Mouse (Mus musculus) small intestine, adult 2 months (tissue): Measurements from ENCODE around the gene Flot1. TPM values are rescaled to one million over a fixed set of nuclear protein-coding genes. Genes with fewer than 3 reads are reported as not detected.

Experiments
- H3K27ac ChIP-seq: fragments of 200-500 bp; 2 replicates; pipeline ENCODE4 v1.5.1; 2012; ENCODE audit warnings: low read depth, low read length, control low read depth, inconsistent platforms; ENCODE audit not compliant: insufficient read depth
- H3K27me3 ChIP-seq: fragments of 200-500 bp; 2 replicates; pipeline ENCODE4 v1.6.1; 2012; ENCODE audit warnings: mild to moderate bottlenecking, moderate library complexity, low read length, inconsistent platforms; ENCODE audit not compliant: control insufficient read depth, insufficient read depth
- H3K36me3 ChIP-seq: fragments of 200-500 bp; 2 replicates; pipeline ENCODE4 v1.6.1; 2012; ENCODE audit warnings: mild to moderate bottlenecking, low read length, control low read depth, inconsistent platforms; ENCODE audit not compliant: control insufficient read depth, insufficient read depth
- H3K4me1 ChIP-seq: fragments of 200-500 bp; 2 replicates; pipeline ENCODE4 v1.6.1; 2012; ENCODE audit warnings: low read length, inconsistent platforms, mixed read lengths; ENCODE audit not compliant: control insufficient read depth, insufficient read depth, insufficient read length
- H3K4me3 ChIP-seq: fragments of 200-500 bp; 2 replicates; pipeline ENCODE4 v1.5.1; 2012; ENCODE audit warnings: low read depth, mild to moderate bottlenecking, control low read depth, inconsistent platforms, low read length, moderate library complexity
- CTCF ChIP-seq: fragments of 200-500 bp; IDR thresholded peaks from 2 replicates; pipeline ENCODE4 v1.5.1; 2012; ENCODE audit warnings: low read depth, mild to moderate bottlenecking, control low read depth, inconsistent platforms, low read length, moderate library complexity, mixed read lengths; ENCODE audit not compliant: insufficient replicate concordance, insufficient read length; ENCODE audit errors: extremely low read depth
- POLR2A ChIP-seq: fragments of 200-500 bp; IDR thresholded peaks from 2 replicates; pipeline ENCODE4 v1.6.1; 2012; ENCODE audit warnings: low read depth, mild to moderate bottlenecking, control low read depth, inconsistent platforms, low read length, moderate library complexity
- WGBS: fragments of 180-500 bp; shearing (Covaris S2); methylation state at CpG from one replicate; pipeline ENCODE4 v1.1.7; 2018; 5-methylcytosine and 5-hydroxymethylcytosine counted together
- polyA plus RNA-seq: library from polyadenylated mRNA; depleted of rRNA; stranded (reverse); fragments of >200 nt; gene quantifications from 2 replicates; pipeline ENCODE4 v1.2.3, GENCODE M21; 2012; rRNA removed

The Flot1 gene
- polyA plus RNA-seq, 1 experiment, result 53.2 TPM

- H3K36me3 ChIP-seq, result no peaks in the 10 kb centered on the region
- H3K4me3 ChIP-seq, result no peak overlapping the region
- H3K27me3 ChIP-seq, result no peaks in the 10 kb centered on the region
- TF ChIP-seq CTCF, result no peak
- TF ChIP-seq POLR2A, result no peak
- no peak overlapping the region for H3K27ac ChIP-seq
- 83% methylated on average over 6 of the region's 6 CpGs for WGBS
- H3K4me1 ChIP-seq, result peaks cover 3% of the 10 kb centered on the region; the same call in 1 of the 2 replicates
Observed at GRCm38 (mm10) chr17:35874721-35875120, 51.7 kb downstream of the Flot1 start.

GRCm38 (mm10) chr17:35879245-35880057 lies 56.4 kb downstream of the Flot1 start, which contains the start of gene Dhx16:
Gene Dhx16 (plus strand): TSS chr17:35879819.
- 5% methylated on average over 66 of the region's 66 CpGs for WGBS
- Histone ChIP-seq H3K27ac (peak within 1 kb of the TSS; percentile 32), H3K4me1 (peaks cover 2% of the 10 kb centered on the region), H3K4me3 (peak within 1 kb of the TSS; percentile 81), H3K27me3 (no peaks in the 10 kb centered on the region), H3K36me3 (peaks cover 27% of the 10 kb centered on the region)
- TF ChIP-seq CTCF (peak; percentile 85), POLR2A (peak; percentile 55)

Other genes with a start within 250 kb of the Flot1 start
- not detected in 2 replicates for gene Sfta2, start 221.7 kb upstream of the Flot1 start, polyA plus RNA-seq
- gene Gm9573, start 196.6 kb upstream of the Flot1 start, polyA plus RNA-seq, result not detected in 2 replicates
- gene Mucl3, start 179.5 kb upstream of the Flot1 start, polyA plus RNA-seq, result 0.23 and 85.7 TPM in 2 replicates
- gene Vars2, start 155.6 kb upstream of the Flot1 start, polyA plus RNA-seq, result 18.2 and 26.5 TPM in 2 replicates
- gene Gtf2h4, start 149.5 kb upstream of the Flot1 start, polyA plus RNA-seq, result 11.0 and 17.2 TPM in 2 replicates
- gene Ddr1, start 118.6 kb upstream of the Flot1 start, polyA plus RNA-seq, result 51.9 and 76.9 TPM in 2 replicates
- 6.1 and 8.6 TPM in 2 replicates for gene Ier3, start 1.5 kb upstream of the Flot1 start, polyA plus RNA-seq
- gene Tubb5, start 15.1 kb downstream of the Flot1 start, polyA plus RNA-seq, result 82.8 and 157 TPM in 2 replicates
- gene Mdc1, start 18.3 kb downstream of the Flot1 start, polyA plus RNA-seq, result 1.7 and 3.2 TPM in 2 replicates
- 9.3 and 15.9 TPM in 2 replicates for gene Nrm, start 38.1 kb downstream of the Flot1 start, polyA plus RNA-seq
- gene Ppp1r18, start 42.4 kb downstream of the Flot1 start, polyA plus RNA-seq, result 16.5 and 22.0 TPM in 2 replicates
- 47.0 and 64.3 TPM in 2 replicates for gene Dhx16, start 56.6 kb downstream of the Flot1 start, polyA plus RNA-seq
- gene 2310061I04Rik, start 74.2 kb downstream of the Flot1 start, polyA plus RNA-seq, result 82.8 and 142 TPM in 2 replicates
- 24.7 and 56.1 TPM in 2 replicates for gene Atat1, start 86.8 kb downstream of the Flot1 start, polyA plus RNA-seq
- 49.0 and 63.4 TPM in 2 replicates for gene Mrps18b, start 93.2 kb downstream of the Flot1 start, polyA plus RNA-seq
- 15.1 and 33.3 TPM in 2 replicates for gene Ppp1r10, start 93.2 kb downstream of the Flot1 start, polyA plus RNA-seq
- 52.7 and 84.9 TPM in 2 replicates for gene Abcf1, start 146.5 kb downstream of the Flot1 start, polyA plus RNA-seq
- gene Gnl1, start 156.6 kb downstream of the Flot1 start, polyA plus RNA-seq, result 13.1 and 24.7 TPM in 2 replicates
- 5.5 and 7.8 TPM in 2 replicates for gene Prr3, start 157.0 kb downstream of the Flot1 start, polyA plus RNA-seq
- gene H2-T24, start 197.3 kb downstream of the Flot1 start, polyA plus RNA-seq, result 0.98 and 5.4 TPM in 2 replicates
- 268 and 784 TPM in 2 replicates for gene H2-T23, start 209.6 kb downstream of the Flot1 start, polyA plus RNA-seq
- gene H2-T22, start 219.5 kb downstream of the Flot1 start, polyA plus RNA-seq, result 32.0 and 60.5 TPM in 2 replicates
- not detected in 2 replicates for gene Gm6034, start 219.7 kb downstream of the Flot1 start, polyA plus RNA-seq
- gene Gm11127, start 235.1 kb downstream of the Flot1 start, polyA plus RNA-seq, result 70.6 and 179 TPM in 2 replicates